Mouse (Mus musculus): ENCODE measurements around the gene Rrn3. TPM values are rescaled to one million over a fixed set of nuclear protein-coding genes. Genes with fewer than 3 reads are reported as not detected.
A peak's percentile ranks its signal among the peaks of the same experiment; 100 is the strongest.

Rrn3 gene
- total RNA-seq, 1 experiment: 147 TPM

GRCm38 (mm10) chr16:13819806-13820500 lies 39.4 kb downstream of the Rrn3 start:
- in situ Hi-C loops (cut with MboI; ENCODE audit: low sequenced_read_pairs in 2 of 2, unreplicated experiment in 2 of 2): no loop called here
- Histone ChIP-seq H3K27ac (ENCODE audit: insufficient read depth, low read depth, low read length, poor library complexity, severe bottlenecking) (no peak overlapping the region), H3K4me3 (ENCODE audit: insufficient read depth in 1 of 2, low read depth in 1 of 2, low read length in 2 of 2, poor library complexity in 1 of 2, severe bottlenecking in 1 of 2) (peak overlapping the region; percentile 88 to 99), H3K9ac (ENCODE audit: insufficient read depth, low read depth, low read length, poor library complexity, severe bottlenecking) (peak overlapping the region; percentile 84), H3K36me3 (ENCODE audit: control insufficient read depth, insufficient read depth, low read length, poor library complexity, severe bottlenecking) (peaks cover 9% of the 10 kb centered on the region), H3K9me3 (ENCODE audit: control insufficient read depth, insufficient read depth, low read depth, low read length) (no peaks in the 10 kb centered on the region), H3K4me1 (ENCODE audit: control insufficient read depth in 2 of 2, insufficient read depth in 2 of 2, low read length in 2 of 2, poor library complexity in 1 of 2) (peaks cover 5 to 13% of the 10 kb centered on the region in 2 experiments; a peak in 2 of 4 replicates)
- DNase-seq (ENCODE audit: low read depth, low spot score): no peak
- no peak for TF ChIP-seq ZC3H11A (IDR thresholded peaks at IDR 0.05; ENCODE audit: borderline replicate concordance, low read depth, low read length)
- no peak for TF ChIP-seq MAFK (IDR thresholded peaks at IDR 0.05; ENCODE audit: insufficient read depth, low read depth, low read length)

GRCm38 (mm10) chr16:13820771-13821170 lies 40.3 kb downstream of the Rrn3 start:
- Histone ChIP-seq H3K9me3 (ENCODE audit: control insufficient read depth, insufficient read depth, low read depth, low read length) (no peaks in the 10 kb centered on the region), H3K27ac (ENCODE audit: insufficient read depth, low read depth, low read length, poor library complexity, severe bottlenecking) (no peak overlapping the region), H3K4me1 (ENCODE audit: control insufficient read depth in 2 of 2, insufficient read depth in 2 of 2, low read length in 2 of 2, poor library complexity in 1 of 2) (peaks cover 5 to 15% of the 10 kb centered on the region in 2 experiments; a peak in 2 of 4 replicates), H3K4me3 (ENCODE audit: insufficient read depth in 1 of 2, low read depth in 1 of 2, low read length in 2 of 2, poor library complexity in 1 of 2, severe bottlenecking in 1 of 2) (no peak overlapping the region), H3K36me3 (ENCODE audit: control insufficient read depth, insufficient read depth, low read length, poor library complexity, severe bottlenecking) (peaks cover 5% of the 10 kb centered on the region), H3K9ac (ENCODE audit: insufficient read depth, low read depth, low read length, poor library complexity, severe bottlenecking) (no peak overlapping the region)
- no peak for TF ChIP-seq CHD2 (IDR thresholded peaks at IDR 0.05; ENCODE audit: low read depth, low read length)
- no peak for TF ChIP-seq ZC3H11A (IDR thresholded peaks at IDR 0.05; ENCODE audit: borderline replicate concordance, low read depth, low read length)
- TF ChIP-seq MAFK (IDR thresholded peaks at IDR 0.05; ENCODE audit: insufficient read depth, low read depth, low read length): no peak
- no peak for TF ChIP-seq HCFC1 (IDR thresholded peaks at IDR 0.05; ENCODE audit: borderline replicate concordance, insufficient read depth, low read length)
- no peak for TF ChIP-seq ZNF384 (IDR thresholded peaks at IDR 0.05; ENCODE audit: low read depth, low read length)
- no peak for DNase-seq (ENCODE audit: low read depth, low spot score)
- in situ Hi-C loops (cut with MboI; ENCODE audit: low sequenced_read_pairs in 2 of 2, unreplicated experiment in 2 of 2): no loop called here

- DNase-seq (ENCODE audit: low read depth, low spot score): no peak
- H3K36me3 ChIP-seq (ENCODE audit: control insufficient read depth, insufficient read depth, low read length, poor library complexity, severe bottlenecking): peaks cover 15% of the 10 kb centered on the region; the same call in 1 of the 2 replicates
- no peak overlapping the region for H3K27ac ChIP-seq (ENCODE audit: insufficient read depth, low read depth, low read length, poor library complexity, severe bottlenecking)
- H3K9ac ChIP-seq (ENCODE audit: insufficient read depth, low read depth, low read length, poor library complexity, severe bottlenecking): no peak overlapping the region
- in situ Hi-C loops (cut with MboI; ENCODE audit: low sequenced_read_pairs in 2 of 2, unreplicated experiment in 2 of 2): no loop called here
- peaks cover 2 to 6% of the 10 kb centered on the region in 2 experiments; a peak in 2 of 4 replicates for H3K4me1 ChIP-seq (ENCODE audit: control insufficient read depth in 2 of 2, insufficient read depth in 2 of 2, low read length in 2 of 2, poor library complexity in 1 of 2)
- H3K9me3 ChIP-seq (ENCODE audit: control insufficient read depth, insufficient read depth, low read depth, low read length): no peaks in the 10 kb centered on the region
- no peak for TF ChIP-seq CHD2 (IDR thresholded peaks at IDR 0.05; ENCODE audit: low read depth, low read length)
- no peak for TF ChIP-seq ZNF384 (IDR thresholded peaks at IDR 0.05; ENCODE audit: low read depth, low read length)
- no peak for TF ChIP-seq ZC3H11A (IDR thresholded peaks at IDR 0.05; ENCODE audit: borderline replicate concordance, low read depth, low read length)
- TF ChIP-seq HCFC1 (IDR thresholded peaks at IDR 0.05; ENCODE audit: borderline replicate concordance, insufficient read depth, low read length): no peak
- TF ChIP-seq MAFK (IDR thresholded peaks at IDR 0.05; ENCODE audit: insufficient read depth, low read depth, low read length): no peak
- no peak overlapping the region for H3K4me3 ChIP-seq (ENCODE audit: insufficient read depth in 1 of 2, low read depth in 1 of 2, low read length in 2 of 2, poor library complexity in 1 of 2, severe bottlenecking in 1 of 2)
These were observed 45.4 kb downstream of the Rrn3 start for GRCm38 (mm10) chr16:13825781-13826490.

GRCm38 (mm10) chr16:13826511-13826910 lies 46.0 kb downstream of the Rrn3 start:
- H3K27ac ChIP-seq (ENCODE audit: insufficient read depth, low read depth, low read length, poor library complexity, severe bottlenecking): no peak overlapping the region
- no peak overlapping the region for H3K9ac ChIP-seq (ENCODE audit: insufficient read depth, low read depth, low read length, poor library complexity, severe bottlenecking)
- TF ChIP-seq CHD2 (IDR thresholded peaks at IDR 0.05; ENCODE audit: low read depth, low read length) (no peak), ZC3H11A (IDR thresholded peaks at IDR 0.05; ENCODE audit: borderline replicate concordance, low read depth, low read length) (no peak), HCFC1 (IDR thresholded peaks at IDR 0.05; ENCODE audit: borderline replicate concordance, insufficient read depth, low read length) (no peak), ZNF384 (IDR thresholded peaks at IDR 0.05; ENCODE audit: low read depth, low read length) (no peak), MAFK (IDR thresholded peaks at IDR 0.05; ENCODE audit: insufficient read depth, low read depth, low read length) (no peak)
- in situ Hi-C loops (cut with MboI; ENCODE audit: low sequenced_read_pairs in 2 of 2, unreplicated experiment in 2 of 2): no loop called here
- peaks cover 2 to 5% of the 10 kb centered on the region in 2 experiments; a peak in 2 of 4 replicates for H3K4me1 ChIP-seq (ENCODE audit: control insufficient read depth in 2 of 2, insufficient read depth in 2 of 2, low read length in 2 of 2, poor library complexity in 1 of 2)
- no peaks in the 10 kb centered on the region for H3K9me3 ChIP-seq (ENCODE audit: control insufficient read depth, insufficient read depth, low read depth, low read length)
- H3K36me3 ChIP-seq (ENCODE audit: control insufficient read depth, insufficient read depth, low read length, poor library complexity, severe bottlenecking): peaks cover 19% of the 10 kb centered on the region; the same call in 1 of the 2 replicates
- no peak overlapping the region for H3K4me3 ChIP-seq (ENCODE audit: insufficient read depth in 1 of 2, low read depth in 1 of 2, low read length in 2 of 2, poor library complexity in 1 of 2, severe bottlenecking in 1 of 2)
- DNase-seq (ENCODE audit: low read depth, low spot score): no peak
